Mouse (Mus musculus) CD4-positive naive resting alpha-beta T cell, adult 76 days (primary cell): ENCODE results near the gene Prdx4. TPM values are rescaled to one million over a fixed set of nuclear protein-coding genes. Genes with fewer than 3 reads are reported as not detected.

Experiments
- total RNA-seq: library from RNA; stranded (reverse); gene quantifications from one replicate; pipeline ENCODE4 v1.2.4, GENCODE M21; 2023

The Prdx4 gene
- 15.2 TPM for total RNA-seq

GRCm38 (mm10) chrX:155340654-155341053 lies at the start of gene Prdx4:
Prdx4 (minus strand) TSS chrX:155340754.

Other genes with a start within 250 kb of the Prdx4 start
- gene Magea2, start 247.1 kb downstream of the Prdx4 start, total RNA-seq, result not detected
- not detected for gene Cldn34b2, start 212.3 kb downstream of the Prdx4 start, total RNA-seq
- 203 TPM for gene Sat1, start 124.3 kb downstream of the Prdx4 start, total RNA-seq
- 29.0 TPM for gene Acot9, start 78.3 kb downstream of the Prdx4 start, total RNA-seq